Mouse (Mus musculus) MEL (cell line): ENCODE results near the gene Spata1.

Experiments used
- BHLHE40 ChIP-seq: IDR thresholded peaks from 2 replicates; pipeline ENCODE4 v1.6.1; 2012; ENCODE audit warnings: low read depth, mild to moderate bottlenecking, inconsistent platforms, low read length, improper control_type of control experiment, borderline replicate concordance
- GATA1 ChIP-seq: IDR thresholded peaks from 2 replicates; pipeline ENCODE4 v1.6.1; 2011; ENCODE audit warnings: low read depth, low read length, improper control_type of control experiment
- POLR2A ChIP-seq, 2 experiments: IDR thresholded peaks; 2 replicates each; pipeline ENCODE4 v1.6.1; 2011 to 2012; ENCODE audit warnings: low read length in 2 of 2, mild to moderate bottlenecking in 2 of 2, control low read depth in 1 of 2, improper control_type of control experiment in 1 of 2, low read depth in 1 of 2, moderate library complexity in 1 of 2; ENCODE audit not compliant: control insufficient read depth in 1 of 2, insufficient read depth in 1 of 2, poor library complexity in 1 of 2
- USF1 ChIP-seq: IDR thresholded peaks from 2 replicates; pipeline ENCODE4 v1.6.1; 2014; ENCODE audit warnings: low read depth, mild to moderate bottlenecking, inconsistent platforms, low read length, improper control_type of control experiment, moderate library complexity
- ZKSCAN1 ChIP-seq: IDR thresholded peaks from 2 replicates; pipeline ENCODE4 v1.6.1; 2012; ENCODE audit warnings: low read depth, mild to moderate bottlenecking, inconsistent platforms, low read length, improper control_type of control experiment, moderate library complexity
- ZNF384 ChIP-seq: IDR thresholded peaks from 2 replicates; pipeline ENCODE4 v1.6.1; 2012; ENCODE audit warnings: low read depth, mild to moderate bottlenecking, inconsistent platforms, low read length, improper control_type of control experiment

DNA sequence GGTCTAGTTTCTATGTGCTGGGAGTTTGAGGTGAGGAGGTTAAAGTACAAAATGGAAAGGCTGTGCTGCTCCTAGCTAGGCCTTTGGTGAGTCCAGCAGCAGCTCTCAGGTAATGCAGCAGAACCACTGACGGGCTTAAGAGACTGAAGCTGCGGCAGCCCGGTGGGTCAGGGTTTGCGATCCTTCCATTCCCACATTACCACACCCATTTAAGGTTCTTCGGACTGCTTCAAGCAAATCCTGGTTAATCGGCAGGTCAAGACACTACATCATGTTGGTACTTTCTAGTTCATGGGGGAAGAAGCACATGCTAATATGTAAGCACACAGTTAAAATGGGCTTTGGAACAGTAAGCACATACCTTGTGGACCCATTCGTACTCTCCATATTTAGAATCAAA is 7.2 kb upstream of the Spata1 start:
- TF ChIP-seq POLR2A (IDR thresholded peaks at IDR 0.05; ENCODE audit: control insufficient read depth in 1 of 2, insufficient read depth in 1 of 2, low read depth in 1 of 2, low read length in 2 of 2, poor library complexity in 1 of 2): no peak
- TF ChIP-seq USF1: no peak
- TF ChIP-seq ZKSCAN1: no peak
- TF ChIP-seq GATA1: no peak
- no peak for TF ChIP-seq BHLHE40
- TF ChIP-seq ZNF384: no peak
